Mouse (Mus musculus) gastrocnemius, postnatal 36 days (tissue): ENCODE measurements around the gene Nelfe. TPM values are rescaled to one million over a fixed set of nuclear protein-coding genes. Genes with fewer than 3 reads are reported as not detected.

ENCODE experiments used
- microRNA-seq, 2 experiments: library from miRNA; unstranded; fragments of <30 nt; microRNA quantifications; one replicate each; pipeline ENCODE4 v1.2.0; 2021
- total RNA-seq, 2 experiments: library from RNA; stranded (reverse); gene quantifications; 2 replicates each; pipeline ENCODE4 v1.2.3; 2021

Gene Nelfe
- total RNA-seq, 2 experiments from 2014 or later = 8.8 to 9.0 TPM

Small RNA genes lying within 50 kb of the gene (microRNA-seq; reads per million reads assigned to microRNA genes)
- gene Mir6970 (0 to 0.36 reads per million in 2 experiments), gene Mir6971 (1.5 to 2.1 reads per million in 2 experiments), gene Mir6972 (0 reads per million in 2 experiments)

Other genes starting within 250 kb of the Nelfe start
- 10 to 100 TPM; 17.3 to 18.0 TPM for gene Rnf5, start 246.7 kb upstream of the Nelfe start, total RNA-seq
- 10 to 100 TPM; 61.5 to 63.2 TPM for gene Agpat1, start 246.1 kb upstream of the Nelfe start, total RNA-seq
- gene Egfl8, start 234.4 kb upstream of the Nelfe start, total RNA-seq = 1 to 10 TPM; 1.3 to 2.6 TPM
- 10 to 100 TPM; 36.2 to 40.0 TPM for gene Ppt2, start 221.9 kb upstream of the Nelfe start, total RNA-seq
- gene Prrt1, start 220.9 kb upstream of the Nelfe start, total RNA-seq = 1 to 10 TPM in 1 of 2 experiments, under 1 TPM in 1; 0.35 to 1.5 TPM
- gene Fkbpl, start 205.6 kb upstream of the Nelfe start, total RNA-seq = 1 to 10 TPM; 6.0 to 8.2 TPM
- gene Atf6b, start 203.2 kb upstream of the Nelfe start, total RNA-seq = 1 to 10 TPM; 5.7 to 6.6 TPM
- gene Tnxb, start 179.9 kb upstream of the Nelfe start, total RNA-seq = 10 to 100 TPM; 33.8 to 37.0 TPM
- gene C4b, start 106.5 kb upstream of the Nelfe start, total RNA-seq = 1 to 10 TPM; 3.6 to 6.3 TPM
- not detected for gene Cyp21a1, start 45.8 kb upstream of the Nelfe start, total RNA-seq
- 1 to 10 TPM; 5.8 to 8.7 TPM for gene Stk19, start 13.4 kb upstream of the Nelfe start, total RNA-seq
- 1 to 10 TPM; 6.5 to 9.1 TPM for gene Dxo, start 13.4 kb upstream of the Nelfe start, total RNA-seq
- 10 to 100 TPM; 17.0 to 20.0 TPM for gene Skiv2l, start 181 bp upstream of the Nelfe start, total RNA-seq
- 1 to 10 TPM; 1.5 to 3.4 TPM for gene Cfb, start 12.1 kb downstream of the Nelfe start, total RNA-seq
- gene Zbtb12, start 29.1 kb downstream of the Nelfe start, total RNA-seq = 1 to 10 TPM; 4.6 to 5.7 TPM
- under 1 TPM in 1 of 2 experiments, not detected in 1; 0.20 TPM for gene Gm20547, start 31.7 kb downstream of the Nelfe start, total RNA-seq
- 1 to 10 TPM; 1.4 to 1.5 TPM for gene C2, start 47.9 kb downstream of the Nelfe start, total RNA-seq
- gene Ehmt2, start 48.1 kb downstream of the Nelfe start, total RNA-seq = 10 to 100 TPM; 24.7 to 28.2 TPM
- under 1 TPM in 1 of 2 experiments, not detected in 1; 0.17 TPM for gene Slc44a4, start 64.1 kb downstream of the Nelfe start, total RNA-seq
- 1 to 10 TPM; 8.0 to 8.5 TPM for gene Neu1, start 80.9 kb downstream of the Nelfe start, total RNA-seq
- gene Hspa1b, start 108.8 kb downstream of the Nelfe start, total RNA-seq = 1 to 10 TPM; 4.6 to 6.1 TPM
- not detected for gene Gm20481, start 119.5 kb downstream of the Nelfe start, total RNA-seq
- gene Hspa1a, start 121.8 kb downstream of the Nelfe start, total RNA-seq = 10 to 100 TPM in 1 of 2 experiments, 1 to 10 TPM in 1; 8.8 to 10.1 TPM
- 10 to 100 TPM; 18.6 to 23.2 TPM for gene Hspa1l, start 122.3 kb downstream of the Nelfe start, total RNA-seq
- gene Lsm2, start 131.5 kb downstream of the Nelfe start, total RNA-seq = 10 to 100 TPM; 13.1 to 15.3 TPM
- gene Vars, start 150.6 kb downstream of the Nelfe start, total RNA-seq = 10 to 100 TPM; 29.3 to 31.8 TPM
- gene Vwa7, start 166.2 kb downstream of the Nelfe start, total RNA-seq = 10 to 100 TPM; 11.3 to 12.8 TPM
- gene Sapcd1, start 177.6 kb downstream of the Nelfe start, total RNA-seq = not detected
- under 1 TPM; 0.20 to 0.35 TPM for gene Msh5, start 196.4 kb downstream of the Nelfe start, total RNA-seq
- 10 to 100 TPM; 10.9 to 12.0 TPM for gene Clic1, start 199.6 kb downstream of the Nelfe start, total RNA-seq
- gene Ddah2, start 208.6 kb downstream of the Nelfe start, total RNA-seq = 1 to 10 TPM; 8.4 to 8.9 TPM
- not detected for gene Ly6g6c, start 215.0 kb downstream of the Nelfe start, total RNA-seq
- not detected for gene Mpig6b, start 215.8 kb downstream of the Nelfe start, total RNA-seq
- gene Ly6g6e, start 226.5 kb downstream of the Nelfe start, total RNA-seq = not detected
- gene Ly6g6d, start 227.7 kb downstream of the Nelfe start, total RNA-seq = 1 to 10 TPM in 1 of 2 experiments, not detected in 1; 1.8 TPM
- gene Ly6g6f, start 235.2 kb downstream of the Nelfe start, total RNA-seq = not detected
- 10 to 100 TPM; 67.7 to 73.9 TPM for gene Abhd16a, start 238.9 kb downstream of the Nelfe start, total RNA-seq